Mouse (Mus musculus) hindbrain, embryonic 15.5 days (tissue): Measurements from ENCODE around the gene Pi4ka. TPM values are rescaled to one million over a fixed set of nuclear protein-coding genes. Genes with fewer than 3 reads are reported as not detected.

Source experiments
- ATAC-seq: fragments of 200-750 bp; cut with Nextera tagmentation; 2 replicates; pipeline ENCODE4 v1.8.0; 2017; ENCODE audit warnings: low read depth, moderate number of reproducible peaks, moderate TSS enrichment; ENCODE audit not compliant: low FRiP score
- H3K27ac ChIP-seq: fragments of 300-500 bp; sonication (generic); replicated peaks from 2 replicates; pipeline ENCODE4 v1.5.1; 2015; ENCODE audit warnings: mild to moderate bottlenecking, inconsistent platforms
- H3K27me3 ChIP-seq: fragments of 300-500 bp; sonication (generic); 2 replicates; pipeline ENCODE4 v1.6.1; 2015; ENCODE audit warnings: control low read depth, inconsistent platforms
- H3K36me3 ChIP-seq: fragments of 300-500 bp; sonication (generic); 2 replicates; pipeline ENCODE4 v1.6.1; 2015; ENCODE audit warnings: control low read depth, inconsistent platforms
- H3K4me1 ChIP-seq: fragments of 300-500 bp; sonication (generic); replicated peaks from 2 replicates; pipeline ENCODE4 v1.6.1; 2015; ENCODE audit warnings: control low read depth, inconsistent platforms
- H3K4me2 ChIP-seq: fragments of 300-500 bp; sonication (generic); 2 replicates; pipeline ENCODE4 v1.6.1; 2015; ENCODE audit warnings: moderate library complexity, mild to moderate bottlenecking, inconsistent platforms
- H3K4me3 ChIP-seq: fragments of 300-500 bp; sonication (generic); 2 replicates; pipeline ENCODE4 v1.5.1; 2015; ENCODE audit warnings: mild to moderate bottlenecking, inconsistent platforms
- H3K9ac ChIP-seq: fragments of 300-500 bp; sonication (generic); 2 replicates; pipeline ENCODE4 v1.6.1; 2015; ENCODE audit warnings: inconsistent platforms
- H3K9me3 ChIP-seq: fragments of 300-500 bp; sonication (generic); 2 replicates; pipeline ENCODE4 v1.6.1; 2016; ENCODE audit warnings: control low read depth, inconsistent platforms
- WGBS: fragments of 180-500 bp; shearing (Covaris S2); methylation state at CpG from one replicate; pipeline ENCODE4 v1.1.7; 2015; 5-methylcytosine and 5-hydroxymethylcytosine counted together
- polyA plus RNA-seq: library from polyadenylated mRNA; unstranded; fragments of >200 nt; fragmentation: Nextera tagmentation; extraction: Ambion mirVana; gene quantifications from 2 replicates; pipeline ENCODE4 v1.2.1, GENCODE M21; 2015

The Pi4ka gene
- polyA plus RNA-seq, 1 experiment from 2014 or later, result 69.7 TPM

- peaks cover 50% of the 10 kb centered on the region for H3K36me3 ChIP-seq
- 89% methylated on average over 2 of the region's 2 CpGs for WGBS
- no peak overlapping the region for H3K4me3 ChIP-seq
- no peak overlapping the region for H3K4me2 ChIP-seq
- H3K9ac ChIP-seq, result no peak overlapping the region
- no peaks in the 10 kb centered on the region for H3K9me3 ChIP-seq
- no peaks in the 10 kb centered on the region for H3K27me3 ChIP-seq
- no peak overlapping the region for H3K27ac ChIP-seq
- no peaks in the 10 kb centered on the region for H3K4me1 ChIP-seq
- ATAC-seq, result no peak
These were observed 22.4 kb downstream of the Pi4ka start for GRCm38 (mm10) chr16:17383594-17384326.

DNA sequence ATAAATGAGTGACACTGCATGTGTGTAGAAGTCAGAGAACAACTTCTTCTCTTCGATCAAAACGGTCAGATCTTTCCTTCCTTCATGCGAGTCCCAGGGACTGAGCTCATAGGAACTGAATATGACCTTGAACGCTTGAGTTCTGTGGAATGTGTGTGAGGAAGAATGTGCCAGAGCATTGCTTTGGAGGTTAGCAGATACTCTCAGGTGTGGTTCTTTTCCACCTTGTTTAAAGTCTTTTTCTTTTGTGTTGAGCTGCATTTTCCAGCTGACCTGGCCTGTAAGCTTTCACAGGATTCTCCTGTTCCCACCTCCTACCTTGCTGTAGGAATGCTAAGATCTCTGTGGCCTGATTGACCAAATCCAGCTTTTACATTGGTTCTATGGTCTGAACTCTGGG lies 23.8 kb downstream of the Pi4ka start:
- Histone ChIP-seq H3K4me3 (no peak overlapping the region), H3K9ac (no peak overlapping the region), H3K9me3 (no peaks in the 10 kb centered on the region), H3K4me1 (no peaks in the 10 kb centered on the region), H3K27ac (no peak overlapping the region), H3K4me2 (no peak overlapping the region), H3K27me3 (no peaks in the 10 kb centered on the region), H3K36me3 (peaks cover 57% of the 10 kb centered on the region)
- 91% methylated on average over 4 of the region's 4 CpGs for WGBS
- ATAC-seq, result no peak

DNA sequence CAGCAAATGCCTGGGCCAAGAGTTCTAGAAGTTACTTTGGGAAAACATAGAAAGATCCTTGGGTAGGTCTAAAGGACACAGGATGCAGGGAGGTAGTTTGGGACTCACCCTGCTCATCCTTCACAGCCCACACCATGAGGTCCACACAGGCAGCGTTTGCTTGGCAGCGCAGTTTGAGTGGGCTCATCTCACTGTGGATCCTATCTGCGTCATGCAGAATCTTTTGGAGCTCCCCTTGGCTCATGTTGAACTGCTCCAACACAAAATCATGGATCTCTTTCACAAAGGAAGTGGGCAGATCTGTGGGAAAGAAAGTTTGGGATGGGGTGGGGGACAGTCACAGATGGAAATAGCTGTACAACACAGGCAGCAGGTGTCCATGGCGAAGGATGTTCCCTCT lies 47.3 kb downstream of the Pi4ka start:
- no peak overlapping the region for H3K27ac ChIP-seq
- WGBS, result 93% methylated on average over 4 of the region's 4 CpGs
- H3K4me3 ChIP-seq, result no peak overlapping the region
- ATAC-seq, result no peak
- peaks cover 66% of the 10 kb centered on the region for H3K36me3 ChIP-seq
- H3K27me3 ChIP-seq, result no peaks in the 10 kb centered on the region
- H3K4me2 ChIP-seq, result no peak overlapping the region
- no peaks in the 10 kb centered on the region for H3K4me1 ChIP-seq
- H3K9ac ChIP-seq, result no peak overlapping the region
- no peaks in the 10 kb centered on the region for H3K9me3 ChIP-seq

DNA sequence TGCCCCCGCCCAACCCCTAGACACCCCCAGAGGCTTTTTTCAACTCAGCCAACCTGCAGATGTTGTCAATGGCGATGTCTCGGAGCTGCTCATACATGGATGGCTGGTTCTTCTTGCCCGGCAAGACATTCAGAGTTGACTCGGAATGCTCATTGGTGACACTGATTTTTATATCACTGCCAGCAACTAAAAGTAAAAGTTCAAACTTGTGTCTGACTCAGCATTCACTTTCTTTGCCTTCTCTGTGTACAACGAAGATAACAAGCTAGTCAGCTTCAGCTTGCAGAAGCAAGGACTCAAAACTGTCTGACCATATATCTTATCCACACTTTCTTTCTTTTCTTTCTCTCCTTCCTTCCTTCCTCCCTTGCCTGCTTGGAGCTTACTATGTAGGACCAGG lies 50.1 kb downstream of the Pi4ka start:
- 92% methylated on average over 6 of the region's 6 CpGs for WGBS
- no peaks in the 10 kb centered on the region for H3K27me3 ChIP-seq

DNA sequence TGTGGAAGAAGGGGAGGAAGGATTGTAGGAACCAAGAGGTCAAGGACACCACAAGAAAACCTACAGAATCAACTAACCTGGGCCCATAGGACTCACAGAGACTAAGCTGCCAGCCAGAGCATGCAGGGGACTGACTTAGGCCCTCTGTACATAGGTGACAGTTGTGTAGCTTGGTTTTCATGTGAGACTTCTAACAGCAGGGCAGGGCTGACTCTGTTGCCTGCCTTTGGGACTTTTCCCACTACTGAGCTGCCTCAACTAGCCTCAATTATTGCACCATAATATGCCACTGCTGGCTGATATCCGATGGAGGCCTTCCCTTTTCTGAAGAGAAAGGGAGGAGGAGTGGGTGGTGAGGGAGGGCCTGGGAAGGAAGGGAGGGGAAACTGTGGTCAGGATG lies 59.3 kb downstream of the Pi4ka start:
- ATAC-seq, result no peak
- Histone ChIP-seq H3K36me3 (peaks cover 58% of the 10 kb centered on the region), H3K4me2 (no peak overlapping the region), H3K27me3 (no peaks in the 10 kb centered on the region), H3K4me3 (no peak overlapping the region), H3K9me3 (no peaks in the 10 kb centered on the region), H3K4me1 (no peaks in the 10 kb centered on the region), H3K9ac (no peak overlapping the region), H3K27ac (no peak overlapping the region)
- 95% methylated on average over 1 of the region's 1 CpGs for WGBS

More for the DNA sequence above, 50.1 kb downstream of the Pi4ka start:
- Histone ChIP-seq H3K36me3 (peaks cover 72% of the 10 kb centered on the region), H3K4me3 (no peak overlapping the region), H3K9me3 (no peaks in the 10 kb centered on the region), H3K27ac (no peak overlapping the region), H3K9ac (no peak overlapping the region), H3K4me1 (no peaks in the 10 kb centered on the region), H3K4me2 (no peak overlapping the region)
- no peak for ATAC-seq

GRCm38 (mm10) chr16:17345813-17346155 lies 60.3 kb downstream of the Pi4ka start:
- no peak for ATAC-seq
- Histone ChIP-seq H3K4me3 (no peak overlapping the region), H3K27ac (no peak overlapping the region), H3K9ac (no peak overlapping the region), H3K9me3 (no peaks in the 10 kb centered on the region), H3K4me1 (no peaks in the 10 kb centered on the region), H3K36me3 (peaks cover 49% of the 10 kb centered on the region), H3K4me2 (no peak overlapping the region), H3K27me3 (no peaks in the 10 kb centered on the region)
- 90% methylated on average over 2 of the region's 2 CpGs for WGBS

DNA sequence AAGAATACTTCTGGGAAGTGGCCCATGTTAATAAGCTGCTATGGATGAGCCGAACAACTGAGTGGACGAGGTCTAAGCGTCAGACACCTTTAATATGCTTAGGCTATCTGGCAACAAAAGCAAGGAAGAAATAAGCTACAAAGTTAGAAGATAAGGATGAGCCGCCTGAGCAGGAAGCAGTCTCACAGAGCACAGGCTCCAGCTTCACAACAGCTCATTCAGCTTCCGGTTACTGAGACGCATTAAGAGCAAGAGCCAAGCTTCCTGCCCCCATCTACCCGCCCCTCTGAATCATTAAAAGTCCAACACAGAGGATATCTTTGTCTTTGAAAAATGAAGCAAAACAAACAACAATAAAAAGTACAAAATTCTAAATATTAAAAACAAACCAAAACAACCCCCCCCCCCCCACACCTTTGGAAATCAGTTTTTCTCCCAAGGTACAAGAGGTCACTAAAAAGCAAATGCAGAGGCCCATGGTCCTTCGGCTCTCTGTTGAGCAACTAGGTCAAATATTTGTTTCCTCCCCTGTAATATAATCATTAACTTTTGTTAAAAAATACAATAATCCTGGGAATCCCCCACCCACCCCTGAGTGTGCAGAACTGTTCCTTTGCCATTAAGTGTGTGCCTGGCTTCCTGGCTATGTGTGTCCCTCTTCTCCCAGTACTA lies 60.8 kb downstream of the Pi4ka start:
- ATAC-seq, result no peak
- Histone ChIP-seq H3K36me3 (peaks cover 45% of the 10 kb centered on the region), H3K27me3 (no peaks in the 10 kb centered on the region), H3K27ac (no peak overlapping the region), H3K9ac (no peak overlapping the region), H3K9me3 (no peaks in the 10 kb centered on the region), H3K4me1 (no peaks in the 10 kb centered on the region), H3K4me3 (no peak overlapping the region), H3K4me2 (no peak overlapping the region)
- 91% methylated on average over 8 of the region's 8 CpGs for WGBS

DNA sequence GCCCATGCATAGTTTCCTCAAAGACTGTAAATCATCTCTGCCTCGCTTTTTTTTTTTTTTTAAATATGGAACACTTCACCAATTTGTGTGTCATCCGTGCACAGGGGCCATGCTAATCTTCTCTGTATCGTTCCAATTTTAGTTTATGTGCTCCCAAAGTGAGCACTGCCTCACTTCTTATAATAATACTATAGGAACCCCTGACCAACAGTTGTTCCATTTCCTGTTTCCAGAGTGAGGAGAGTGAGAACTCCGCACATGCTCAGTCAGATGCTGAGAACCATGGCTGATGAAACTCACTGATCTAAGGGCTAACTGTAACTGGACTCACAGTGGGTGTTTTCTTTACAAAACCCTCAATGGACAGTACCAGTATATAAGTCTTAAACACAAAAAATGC lies 64.3 kb downstream of the Pi4ka start:
- Histone ChIP-seq H3K27me3 (no peaks in the 10 kb centered on the region), H3K9ac (no peak overlapping the region), H3K4me2 (no peak overlapping the region), H3K4me3 (no peak overlapping the region), H3K9me3 (no peaks in the 10 kb centered on the region), H3K36me3 (peaks cover 42% of the 10 kb centered on the region), H3K4me1 (no peaks in the 10 kb centered on the region), H3K27ac (no peak overlapping the region)
- WGBS, result 95% methylated on average over 4 of the region's 4 CpGs
- no peak for ATAC-seq

GRCm38 (mm10) chr16:17340705-17341104 lies 65.4 kb downstream of the Pi4ka start:
- ATAC-seq, result no peak
- no peaks in the 10 kb centered on the region for H3K9me3 ChIP-seq
- H3K4me1 ChIP-seq, result no peaks in the 10 kb centered on the region
- H3K4me3 ChIP-seq, result no peak overlapping the region
- no peaks in the 10 kb centered on the region for H3K27me3 ChIP-seq
- peaks cover 46% of the 10 kb centered on the region for H3K36me3 ChIP-seq
- no peak overlapping the region for H3K27ac ChIP-seq
- no peak overlapping the region for H3K4me2 ChIP-seq
- 90% methylated on average over 2 of the region's 2 CpGs for WGBS
- H3K9ac ChIP-seq, result no peak overlapping the region

- Histone ChIP-seq H3K4me2 (no peak overlapping the region), H3K9ac (no peak overlapping the region), H3K4me3 (no peak overlapping the region), H3K4me1 (no peaks in the 10 kb centered on the region), H3K27ac (no peak overlapping the region), H3K27me3 (no peaks in the 10 kb centered on the region), H3K36me3 (peaks cover 47% of the 10 kb centered on the region), H3K9me3 (no peaks in the 10 kb centered on the region)
- whole genome bisulfite sequencing, result 88% methylated on average over 7 of the region's 7 CpGs
- ATAC-seq, result no peak
These were observed 66.4 kb downstream of the Pi4ka start for GRCm38 (mm10) chr16:17339701-17340100.

DNA sequence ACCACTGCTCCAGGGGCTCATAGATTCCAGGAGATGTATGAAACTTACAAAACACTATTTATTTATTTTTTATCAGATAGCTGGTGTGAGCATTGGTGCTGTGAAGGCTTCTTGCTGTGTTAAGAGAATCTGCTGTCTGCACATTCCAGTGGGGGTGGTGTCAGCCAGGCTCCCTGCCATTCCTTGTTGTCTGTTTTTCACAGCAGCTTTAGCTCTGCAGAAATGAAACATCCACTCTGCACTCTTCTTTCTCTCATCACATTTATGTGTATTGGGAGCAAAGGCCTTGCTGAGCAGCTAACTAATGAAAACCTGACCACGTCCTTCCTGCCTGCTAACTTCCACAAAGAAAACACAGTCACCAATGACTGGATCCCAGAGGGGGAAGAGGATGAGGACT lies 70.0 kb downstream of the Pi4ka start:
- no peak for ATAC-seq
- no peak overlapping the region for H3K27ac ChIP-seq
- H3K27me3 ChIP-seq, result no peaks in the 10 kb centered on the region
- H3K4me1 ChIP-seq, result no peaks in the 10 kb centered on the region
- H3K9me3 ChIP-seq, result no peaks in the 10 kb centered on the region
- no peak overlapping the region for H3K4me2 ChIP-seq
- H3K4me3 ChIP-seq, result no peak overlapping the region
- H3K36me3 ChIP-seq, result peaks cover 38% of the 10 kb centered on the region
- WGBS, result 87% methylated on average over 1 of the region's 1 CpGs
- no peak overlapping the region for H3K9ac ChIP-seq

GRCm38 (mm10) chr16:17334574-17334973 lies 71.5 kb downstream of the Pi4ka start:
- H3K4me1 ChIP-seq, result no peaks in the 10 kb centered on the region
- no peak overlapping the region for H3K4me3 ChIP-seq
- H3K9me3 ChIP-seq, result no peaks in the 10 kb centered on the region
- no peaks in the 10 kb centered on the region for H3K27me3 ChIP-seq
- peaks cover 33% of the 10 kb centered on the region for H3K36me3 ChIP-seq
- no peak overlapping the region for H3K27ac ChIP-seq
- no peak overlapping the region for H3K4me2 ChIP-seq
- no peak for ATAC-seq
- no peak overlapping the region for H3K9ac ChIP-seq

- H3K9me3 ChIP-seq, result no peaks in the 10 kb centered on the region
- no peak overlapping the region for H3K4me3 ChIP-seq
- no peak overlapping the region for H3K27ac ChIP-seq
- no peaks in the 10 kb centered on the region for H3K27me3 ChIP-seq
- peaks cover 29% of the 10 kb centered on the region for H3K36me3 ChIP-seq
- no peak overlapping the region for H3K9ac ChIP-seq
- H3K4me1 ChIP-seq, result no peaks in the 10 kb centered on the region
- no peak overlapping the region for H3K4me2 ChIP-seq
- no peak for ATAC-seq
- 92% methylated on average over 5 of the region's 5 CpGs for WGBS
These were observed 74.3 kb downstream of the Pi4ka start for GRCm38 (mm10) chr16:17331855-17332254.
